Mouse (Mus musculus) testis, adult 2 months (tissue): Measurements from ENCODE around the gene Tbc1d1. TPM values are rescaled to one million over a fixed set of nuclear protein-coding genes. Genes with fewer than 3 reads are reported as not detected.

ENCODE experiments used
- H3K27ac ChIP-seq: fragments of 200-500 bp; 2 replicates; pipeline ENCODE4 v1.5.1; 2012; ENCODE audit warnings: low read depth, low read length; ENCODE audit not compliant: control insufficient read depth, insufficient read depth
- H3K27me3 ChIP-seq: fragments of 200-500 bp; 2 replicates; pipeline ENCODE4 v1.6.1; 2012; ENCODE audit warnings: mild to moderate bottlenecking, low read length, moderate library complexity; ENCODE audit not compliant: control insufficient read depth, insufficient read depth
- H3K36me3 ChIP-seq: fragments of 200-500 bp; 2 replicates; pipeline ENCODE4 v1.6.1; 2012; ENCODE audit warnings: mild to moderate bottlenecking, low read length; ENCODE audit not compliant: control insufficient read depth, insufficient read depth
- H3K4me1 ChIP-seq: fragments of 200-500 bp; 2 replicates; pipeline ENCODE4 v1.6.1; 2012; ENCODE audit warnings: low read length; ENCODE audit not compliant: control insufficient read depth, insufficient read depth
- H3K4me3 ChIP-seq: fragments of 200-500 bp; 2 replicates; pipeline ENCODE4 v1.5.1; 2012; ENCODE audit warnings: low read depth, mild to moderate bottlenecking, low read length, moderate library complexity, mixed read lengths; ENCODE audit not compliant: control insufficient read depth
- CTCF ChIP-seq: fragments of 200-500 bp; IDR thresholded peaks from 2 replicates; pipeline ENCODE4 v1.5.1; 2012; ENCODE audit warnings: low read depth, mild to moderate bottlenecking, inconsistent platforms, low read length, moderate library complexity; ENCODE audit not compliant: control insufficient read depth, insufficient read depth, insufficient replicate concordance
- POLR2A ChIP-seq: fragments of 200-500 bp; IDR thresholded peaks from 2 replicates; pipeline ENCODE4 v1.6.1; 2012; ENCODE audit warnings: low read depth, mild to moderate bottlenecking, inconsistent platforms, low read length, moderate library complexity; ENCODE audit not compliant: control insufficient read depth
- polyA plus RNA-seq: library from polyadenylated mRNA; depleted of rRNA; stranded (reverse); fragments of >200 nt; gene quantifications from 2 replicates; pipeline ENCODE4 v1.2.3, GENCODE M21; 2012

Tbc1d1 gene
- polyA plus RNA-seq, 1 experiment = 37.8 TPM

- H3K27ac ChIP-seq = no peak overlapping the region
- no peak overlapping the region for H3K4me3 ChIP-seq
Measured at GRCm38 (mm10) chr5:64156579-64156978, 474 bp downstream of the Tbc1d1 start.

GRCm38 (mm10) chr5:64157926-64158325 lies 1.8 kb downstream of the Tbc1d1 start:
- peaks cover 11% of the 10 kb centered on the region for H3K4me1 ChIP-seq
- no peak overlapping the region for H3K27ac ChIP-seq
- H3K27me3 ChIP-seq = no peaks in the 10 kb centered on the region
- TF ChIP-seq POLR2A = no peak
- no peak for TF ChIP-seq CTCF
- no peak overlapping the region for H3K4me3 ChIP-seq
- no peaks in the 10 kb centered on the region for H3K36me3 ChIP-seq

More at GRCm38 (mm10) chr5:64156579-64156978, 474 bp downstream of the Tbc1d1 start:
- no peaks in the 10 kb centered on the region for H3K27me3 ChIP-seq
- H3K36me3 ChIP-seq = no peaks in the 10 kb centered on the region
- peaks cover 11% of the 10 kb centered on the region for H3K4me1 ChIP-seq
- TF ChIP-seq CTCF = no peak
- TF ChIP-seq POLR2A = no peak

GRCm38 (mm10) chr5:64158501-64158900 lies 2.4 kb downstream of the Tbc1d1 start:
- Histone ChIP-seq H3K36me3 (no peaks in the 10 kb centered on the region), H3K27ac (no peak overlapping the region), H3K4me1 (peaks cover 11% of the 10 kb centered on the region), H3K4me3 (no peak overlapping the region), H3K27me3 (no peaks in the 10 kb centered on the region)
- no peak for TF ChIP-seq CTCF
- TF ChIP-seq POLR2A = no peak

- TF ChIP-seq CTCF (no peak), POLR2A (no peak)
- H3K27me3 ChIP-seq = no peaks in the 10 kb centered on the region
- H3K27ac ChIP-seq = no peak overlapping the region
- H3K4me3 ChIP-seq = peak overlapping the region; percentile 78
- peaks cover 11% of the 10 kb centered on the region for H3K4me1 ChIP-seq
- H3K36me3 ChIP-seq = no peaks in the 10 kb centered on the region
Measured at GRCm38 (mm10) chr5:64159065-64159780, 3.1 kb downstream of the Tbc1d1 start.

GRCm38 (mm10) chr5:64159781-64160704 lies 3.9 kb downstream of the Tbc1d1 start:
- no peaks in the 10 kb centered on the region for H3K36me3 ChIP-seq
- no peak for TF ChIP-seq CTCF
- no peak for TF ChIP-seq POLR2A
- peak overlapping the region; percentile 78 for H3K4me3 ChIP-seq
- H3K27ac ChIP-seq = no peak overlapping the region
- peaks cover 11% of the 10 kb centered on the region for H3K4me1 ChIP-seq
- no peaks in the 10 kb centered on the region for H3K27me3 ChIP-seq

GRCm38 (mm10) chr5:64160705-64161391 lies 4.7 kb downstream of the Tbc1d1 start:
- no peak for TF ChIP-seq CTCF
- TF ChIP-seq POLR2A = no peak
- no peaks in the 10 kb centered on the region for H3K36me3 ChIP-seq
- H3K4me3 ChIP-seq = peak overlapping the region; percentile 40; the same call in 1 of the 2 replicates
- peaks cover 11% of the 10 kb centered on the region for H3K4me1 ChIP-seq
- H3K27ac ChIP-seq = no peak overlapping the region
- no peaks in the 10 kb centered on the region for H3K27me3 ChIP-seq
